Mouse (Mus musculus) midbrain, embryonic 14.5 days (tissue): ENCODE measurements at regions not wholly inside any gene's neighbourhood (a gene's known extent, or its start where the extent isn't known, plus 50 kb on each side); places are given as distances from the start of the nearest gene placed in this dataset.

Experiments
- ATAC-seq: fragments of 200-750 bp; cut with Nextera tagmentation; 2 replicates; pipeline ENCODE4 v1.8.0; 2017; ENCODE audit warnings: moderate number of reproducible peaks, moderate library complexity; ENCODE audit not compliant: low FRiP score, low TSS enrichment
- DNase-seq: peaks from one replicate; pipeline ENCODE4 v3.0.0-alpha.2; 2015
- H3K27ac ChIP-seq: fragments of 300-500 bp; sonication (generic); replicated peaks from 2 replicates; pipeline ENCODE4 v1.5.1; 2014; ENCODE audit warnings: mild to moderate bottlenecking, low read depth, low read length, moderate library complexity
- H3K27me3 ChIP-seq: fragments of 300-500 bp; sonication (generic); 2 replicates; pipeline ENCODE4 v1.6.1; 2014; ENCODE audit warnings: low read length, control low read depth, mixed read lengths; ENCODE audit not compliant: control insufficient read depth, insufficient read depth
- H3K36me3 ChIP-seq: fragments of 300-500 bp; sonication (generic); 2 replicates; pipeline ENCODE4 v1.6.1; 2014; ENCODE audit warnings: low read length, control low read depth; ENCODE audit not compliant: control insufficient read depth, insufficient read depth
- H3K4me1 ChIP-seq: fragments of 300-500 bp; sonication (generic); 2 replicates; pipeline ENCODE4 v1.6.1; 2014; ENCODE audit warnings: mild to moderate bottlenecking, antibody characterized with exemption, low read length, control low read depth; ENCODE audit not compliant: control insufficient read depth, insufficient read depth
- H3K4me2 ChIP-seq: fragments of 300-500 bp; sonication (generic); 2 replicates; pipeline ENCODE4 v1.6.1; 2014; ENCODE audit warnings: mild to moderate bottlenecking, low read length, moderate library complexity
- H3K4me3 ChIP-seq: fragments of 300-500 bp; sonication (generic); replicated peaks from 2 replicates; pipeline ENCODE4 v1.5.1; 2014; ENCODE audit warnings: low read depth, low read length
- H3K9ac ChIP-seq: fragments of 300-500 bp; sonication (generic); replicated peaks from 2 replicates; pipeline ENCODE4 v1.6.1; 2014; ENCODE audit warnings: mild to moderate bottlenecking, low read length, moderate library complexity
- H3K9me3 ChIP-seq: fragments of 300-500 bp; sonication (generic); 2 replicates; pipeline ENCODE4 v1.6.1; 2016; ENCODE audit warnings: low read length, control low read depth, mixed read lengths; ENCODE audit not compliant: control insufficient read depth
- WGBS: fragments of 180-500 bp; shearing (Covaris S2); extraction: QIAGEN DNeasy Blood & Tissue Kit; methylation state at CpG from one replicate; pipeline ENCODE4 v1.1.7; 2014; 5-methylcytosine and 5-hydroxymethylcytosine counted together

DNA sequence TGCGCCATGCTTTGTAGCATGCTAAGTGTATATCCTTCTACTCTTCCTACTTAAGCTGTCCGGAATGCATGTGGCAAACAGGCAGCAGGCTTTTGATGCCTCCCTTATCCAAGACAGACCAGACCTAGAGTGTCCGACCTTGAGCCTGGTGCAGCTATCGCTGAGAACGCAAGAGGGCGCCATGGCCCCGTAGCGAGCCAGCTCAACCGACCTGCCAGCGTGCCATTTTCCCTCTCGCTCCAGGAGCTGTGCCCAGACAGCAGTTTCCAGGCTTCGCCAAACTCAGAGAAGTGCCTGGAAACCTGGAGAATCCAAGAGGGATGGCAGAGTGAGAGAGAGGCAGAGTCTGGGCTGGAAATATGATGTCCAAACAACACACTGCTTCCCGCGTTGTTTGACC, 155.8 kb upstream of the Gm12830 start:
- no peaks in the 10 kb centered on the region for H3K9me3 ChIP-seq
- no peak overlapping the region for H3K4me3 ChIP-seq
- no peak overlapping the region for H3K9ac ChIP-seq
- no peak overlapping the region for H3K27ac ChIP-seq
- H3K36me3 ChIP-seq: no peaks in the 10 kb centered on the region
- WGBS: 3% methylated on average over 14 of the region's 14 CpGs
- ATAC-seq: peak; percentile 77
- DNase-seq: peak; percentile 93
- H3K27me3 ChIP-seq: peaks cover 32% of the 10 kb centered on the region
- H3K4me1 ChIP-seq: peaks cover 13% of the 10 kb centered on the region
- peak overlapping the region; percentile 54 for H3K4me2 ChIP-seq

- no peaks in the 10 kb centered on the region for H3K36me3 ChIP-seq
- peaks cover 13% of the 10 kb centered on the region for H3K4me1 ChIP-seq
- H3K9me3 ChIP-seq: no peaks in the 10 kb centered on the region
- H3K9ac ChIP-seq: peak overlapping the region; percentile 34; the same call in 1 of the 2 replicates
- H3K4me2 ChIP-seq: peak overlapping the region; percentile 54
- peak overlapping the region; percentile 29 for H3K4me3 ChIP-seq
- 2% methylated on average over 41 of the region's 41 CpGs for WGBS
- DNase-seq (peak; percentile 47), ATAC-seq (no peak)
- H3K27me3 ChIP-seq: peaks cover 32% of the 10 kb centered on the region
- H3K27ac ChIP-seq: no peak overlapping the region
These were observed 155.1 kb upstream of the Gm12830 start for GRCm38 (mm10) chr4:114666238-114666978.

- no peaks in the 10 kb centered on the region for H3K36me3 ChIP-seq
- peaks cover 13% of the 10 kb centered on the region for H3K4me1 ChIP-seq
- WGBS: 7% methylated on average over 12 of the region's 13 CpGs
- peaks cover 32% of the 10 kb centered on the region for H3K27me3 ChIP-seq
- no peak overlapping the region for H3K27ac ChIP-seq
- H3K4me3 ChIP-seq: peak overlapping the region; percentile 29
- no peak for ATAC-seq
- 0 out of 2 replicates have a peak overlapping the region, but pooled peaks have one; percentile 34 for H3K9ac ChIP-seq
- no peak for DNase-seq
- H3K9me3 ChIP-seq: no peaks in the 10 kb centered on the region
- peak overlapping the region; percentile 54 for H3K4me2 ChIP-seq
These were observed 154.6 kb upstream of the Gm12830 start for GRCm38 (mm10) chr4:114666979-114667328.

GRCm38 (mm10) chr4:114672096-114672720, 149.3 kb upstream of the Gm12830 start:
- H3K4me1 ChIP-seq: no peaks in the 10 kb centered on the region
- H3K27ac ChIP-seq: no peak overlapping the region
- DNase-seq (no peak), ATAC-seq (no peak)
- H3K4me2 ChIP-seq: no peak overlapping the region
- H3K9me3 ChIP-seq: no peaks in the 10 kb centered on the region
- peaks cover 11% of the 10 kb centered on the region for H3K27me3 ChIP-seq
- 81% methylated on average over 5 of the region's 5 CpGs for WGBS
- H3K4me3 ChIP-seq: no peak overlapping the region
- H3K9ac ChIP-seq: no peak overlapping the region
- H3K36me3 ChIP-seq: no peaks in the 10 kb centered on the region

- ATAC-seq: no peak
- DNase-seq: no peak
- Histone ChIP-seq H3K4me3 (no peak overlapping the region), H3K4me1 (peaks cover 11% of the 10 kb centered on the region), H3K9ac (no peak overlapping the region), H3K27me3 (no peaks in the 10 kb centered on the region), H3K27ac (no peak overlapping the region), H3K4me2 (no peak overlapping the region), H3K36me3 (no peaks in the 10 kb centered on the region), H3K9me3 (no peaks in the 10 kb centered on the region)
- 89% methylated on average over 13 of the region's 13 CpGs for WGBS
These were observed 144.3 kb upstream of the Gm12830 start for GRCm38 (mm10) chr4:114676908-114677898.

GRCm38 (mm10) chr4:114678053-114678941, 143.2 kb upstream of the Gm12830 start:
- H3K4me3 ChIP-seq: no peak overlapping the region
- no peaks in the 10 kb centered on the region for H3K27me3 ChIP-seq
- peak overlapping the region; percentile 14 for H3K27ac ChIP-seq
- H3K9me3 ChIP-seq: no peaks in the 10 kb centered on the region
- no peaks in the 10 kb centered on the region for H3K36me3 ChIP-seq
- ATAC-seq: peak; percentile 64; the same call in 1 of the 2 replicates
- 63% methylated on average over 8 of the region's 8 CpGs for WGBS
- peaks cover 11% of the 10 kb centered on the region for H3K4me1 ChIP-seq
- no peak overlapping the region for H3K9ac ChIP-seq
- H3K4me2 ChIP-seq: no peak overlapping the region
- DNase-seq: peak; percentile 64

GRCm38 (mm10) chr4:114680360-114680759, 141.2 kb upstream of the Gm12830 start:
- no peak overlapping the region for H3K27ac ChIP-seq
- H3K36me3 ChIP-seq: no peaks in the 10 kb centered on the region
- ATAC-seq (no peak), DNase-seq (no peak)
- H3K9me3 ChIP-seq: no peaks in the 10 kb centered on the region
- 53% methylated on average over 6 of the region's 6 CpGs for WGBS
- no peak overlapping the region for H3K4me3 ChIP-seq
- H3K4me1 ChIP-seq: peaks cover 12% of the 10 kb centered on the region
- no peak overlapping the region for H3K9ac ChIP-seq
- H3K27me3 ChIP-seq: no peaks in the 10 kb centered on the region
- no peak overlapping the region for H3K4me2 ChIP-seq

GRCm38 (mm10) chr4:114682955-114683354, 138.6 kb upstream of the Gm12830 start:
- DNase-seq: no peak
- Histone ChIP-seq H3K9me3 (no peaks in the 10 kb centered on the region), H3K27me3 (no peaks in the 10 kb centered on the region), H3K27ac (no peak overlapping the region), H3K36me3 (no peaks in the 10 kb centered on the region), H3K4me3 (no peak overlapping the region), H3K4me1 (peaks cover 11% of the 10 kb centered on the region), H3K9ac (no peak overlapping the region), H3K4me2 (no peak overlapping the region)
- ATAC-seq: no peak
- 82% methylated on average over 7 of the region's 7 CpGs for WGBS
